Mouse (Mus musculus) midbrain, postnatal 0 days (tissue): ENCODE data around the gene Hoxd12. TPM values are rescaled to one million over a fixed set of nuclear protein-coding genes. Genes with fewer than 3 reads are reported as not detected.

Experiments used
- ATAC-seq: fragments of 200-750 bp; cut with Nextera tagmentation; 2 replicates; pipeline ENCODE4 v1.8.0; 2017; ENCODE audit warnings: moderate number of reproducible peaks, mild to moderate bottlenecking, moderate TSS enrichment, moderate library complexity; ENCODE audit not compliant: low FRiP score
- DNase-seq: peaks from one replicate; pipeline ENCODE4 v3.0.0-alpha.2; 2015; ENCODE audit warnings: low spot score
- H3K27ac ChIP-seq: fragments of 300-500 bp; sonication (generic); 2 replicates; pipeline ENCODE4 v1.5.1; 2014; ENCODE audit warnings: low read depth, mild to moderate bottlenecking, low read length, mixed read lengths
- H3K27me3 ChIP-seq: fragments of 300-500 bp; sonication (generic); 2 replicates; pipeline ENCODE4 v1.6.1; 2014; ENCODE audit warnings: low read length, control low read depth, mixed read lengths; ENCODE audit not compliant: insufficient read depth
- H3K36me3 ChIP-seq: fragments of 300-500 bp; sonication (generic); 2 replicates; pipeline ENCODE4 v1.6.1; 2014; ENCODE audit warnings: low read length, control low read depth, mixed read lengths; ENCODE audit not compliant: insufficient read depth
- H3K4me1 ChIP-seq: fragments of 300-500 bp; sonication (generic); 2 replicates; pipeline ENCODE4 v1.6.1; 2014; ENCODE audit warnings: mild to moderate bottlenecking, control low read depth, antibody characterized with exemption, low read length, mixed read lengths; ENCODE audit not compliant: insufficient read depth
- H3K4me2 ChIP-seq: fragments of 300-500 bp; sonication (generic); 2 replicates; pipeline ENCODE4 v1.6.1; 2014; ENCODE audit warnings: low read depth, mild to moderate bottlenecking, low read length, mixed read lengths; ENCODE audit not compliant: poor library complexity, severe bottlenecking
- H3K4me3 ChIP-seq: fragments of 300-500 bp; sonication (generic); 2 replicates; pipeline ENCODE4 v1.5.1; 2014; ENCODE audit warnings: low read depth, mild to moderate bottlenecking, low read length, moderate library complexity
- H3K9ac ChIP-seq: fragments of 300-500 bp; sonication (generic); replicated peaks from 2 replicates; pipeline ENCODE4 v1.6.1; 2014; ENCODE audit warnings: mild to moderate bottlenecking, low read length, moderate library complexity, mixed read lengths; ENCODE audit not compliant: poor library complexity, severe bottlenecking
- H3K9me3 ChIP-seq: fragments of 300-500 bp; sonication (generic); 2 replicates; pipeline ENCODE4 v1.6.1; 2016; ENCODE audit warnings: low read length, control low read depth
- CTCF ChIP-seq: IDR thresholded peaks from 2 replicates; pipeline ENCODE4 v1.5.1; 2016; ENCODE audit warnings: antibody characterized with exemption, mild to moderate bottlenecking
- WGBS: fragments of 180-500 bp; shearing (Covaris S2); extraction: QIAGEN DNeasy Blood & Tissue Kit; methylation state at CpG from one replicate; pipeline ENCODE4 v1.1.7; 2014; 5-methylcytosine and 5-hydroxymethylcytosine counted together
- polyA plus RNA-seq: library from polyadenylated mRNA; unstranded; fragments of >200 nt; fragmentation: Nextera tagmentation; extraction: Ambion mirVana; gene quantifications from 2 replicates; pipeline ENCODE4 v1.2.1, GENCODE M21; 2015
- total RNA-seq: library from RNA; depleted of rRNA; stranded (reverse); fragments of >200 nt; gene quantifications from 2 replicates; pipeline ENCODE4 v1.2.3, GENCODE M21; 2014

The Hoxd12 gene
- total and polyA plus RNA-seq, 2 experiments from 2014 or later, result not detected

GRCm38 (mm10) chr2:74657251-74658023 is 17.4 kb upstream of the Hoxd12 start:
- Histone ChIP-seq H3K27me3 (peaks cover 61% of the 10 kb centered on the region), H3K9me3 (no peaks in the 10 kb centered on the region), H3K9ac (no peak overlapping the region), H3K4me3 (0 out of 2 replicates have a peak overlapping the region, but pooled peaks have one; percentile 17), H3K36me3 (no peaks in the 10 kb centered on the region), H3K4me2 (no peak overlapping the region), H3K4me1 (no peaks in the 10 kb centered on the region), H3K27ac (no peak overlapping the region)
- TF ChIP-seq CTCF, result no peak
- WGBS, result 3% methylated on average over 62 of the region's 62 CpGs
- ATAC-seq, result no peak
- no peak for DNase-seq

DNA sequence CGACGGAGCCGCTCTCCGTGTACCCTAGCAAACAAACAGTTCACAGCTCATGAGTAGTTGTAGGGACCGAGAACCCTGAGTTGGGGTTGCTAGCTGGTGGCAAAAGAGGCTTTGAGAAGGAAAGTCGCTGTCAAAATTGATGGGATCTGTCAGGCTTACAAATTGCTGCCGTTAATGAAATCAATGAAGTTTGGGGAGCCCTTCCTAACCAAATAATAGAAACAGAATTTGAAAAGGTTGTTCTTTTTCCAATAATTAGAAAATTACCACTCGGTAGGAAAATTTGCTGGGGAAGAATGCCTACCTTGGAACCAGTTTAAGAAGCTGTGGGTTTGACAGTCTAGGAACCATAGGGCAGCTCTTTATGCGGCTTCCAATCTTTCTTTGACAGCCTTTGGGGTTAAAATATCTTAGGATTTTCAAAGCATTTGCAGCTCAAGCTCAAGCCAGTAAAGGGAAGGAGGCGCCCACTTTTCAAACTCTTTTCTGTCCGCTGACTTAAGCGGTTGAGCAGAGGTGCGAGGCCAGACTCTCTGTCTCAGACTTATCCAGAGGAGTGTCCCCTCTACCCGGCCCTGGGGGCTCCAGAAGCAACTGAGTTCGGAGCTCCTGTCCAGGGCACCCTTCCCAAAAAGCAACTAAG is 16.7 kb upstream of the Hoxd12 start:
- no peaks in the 10 kb centered on the region for H3K9me3 ChIP-seq
- no peaks in the 10 kb centered on the region for H3K4me1 ChIP-seq
- H3K36me3 ChIP-seq, result no peaks in the 10 kb centered on the region
- no peak for TF ChIP-seq CTCF
- H3K27ac ChIP-seq, result no peak overlapping the region
- no peak overlapping the region for H3K9ac ChIP-seq
- WGBS, result 1% methylated on average over 15 of the region's 15 CpGs
- peaks cover 66% of the 10 kb centered on the region for H3K27me3 ChIP-seq
- DNase-seq (no peak), ATAC-seq (no peak)
- H3K4me3 ChIP-seq, result peak overlapping the region; percentile 18
- no peak overlapping the region for H3K4me2 ChIP-seq

DNA sequence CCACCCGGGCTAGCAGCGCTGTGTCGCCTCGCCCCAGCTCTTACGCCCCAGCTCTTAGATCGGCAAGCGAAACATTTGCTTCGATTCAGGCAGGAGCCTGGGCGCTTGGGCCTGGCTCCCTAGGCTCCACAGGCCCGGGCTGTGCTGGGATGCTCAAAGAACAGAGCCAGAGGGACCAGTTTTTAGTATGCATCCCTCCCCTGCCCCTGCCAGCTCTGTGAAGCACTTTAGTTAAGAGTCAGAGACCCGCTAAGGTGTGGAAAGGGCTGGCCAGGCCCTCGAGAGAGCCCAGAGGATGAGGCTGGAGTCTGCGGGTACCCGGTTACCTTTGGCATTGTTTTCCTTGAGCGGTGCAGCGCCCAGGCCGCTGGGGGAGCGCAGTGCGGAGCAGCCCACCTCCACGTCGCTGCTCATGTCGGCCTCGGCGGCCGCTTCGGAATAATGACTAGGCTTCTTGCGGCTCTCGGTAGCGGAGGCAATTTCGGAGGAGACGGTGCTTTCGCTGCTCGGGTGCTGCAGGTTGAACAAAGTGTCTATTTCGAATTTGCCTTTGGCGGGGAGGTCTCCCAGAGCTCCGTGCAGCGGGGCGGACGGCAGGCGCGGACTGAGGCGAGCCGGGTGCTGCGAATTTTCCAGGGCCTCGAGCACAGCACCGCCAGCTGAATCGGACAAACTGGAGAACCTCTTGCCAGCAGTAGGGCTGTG is 16.0 kb upstream of the Hoxd12 start:
- no peaks in the 10 kb centered on the region for H3K36me3 ChIP-seq
- under 1% methylated on average over 47 of the region's 47 CpGs for WGBS
- no peaks in the 10 kb centered on the region for H3K4me1 ChIP-seq
- H3K9ac ChIP-seq, result no peak overlapping the region
- H3K9me3 ChIP-seq, result no peaks in the 10 kb centered on the region
- H3K4me3 ChIP-seq, result peak overlapping the region; percentile 18
- TF ChIP-seq CTCF, result no peak
- H3K27ac ChIP-seq, result no peak overlapping the region
- no peak overlapping the region for H3K4me2 ChIP-seq
- H3K27me3 ChIP-seq, result peaks cover 70% of the 10 kb centered on the region
- DNase-seq (no peak), ATAC-seq (no peak)

GRCm38 (mm10) chr2:74659507-74660005 is 15.3 kb upstream of the Hoxd12 start, which contains the start of gene Evx2:
Evx2 (minus strand) TSS chr2:74659557.
- peak within 1 kb of the TSS; percentile 18 for H3K4me3 ChIP-seq
- H3K4me1 ChIP-seq, result no peaks in the 10 kb centered on the region
- H3K4me2 ChIP-seq, result no peak within 1 kb of the TSS
- no peak for TF ChIP-seq CTCF
- H3K36me3 ChIP-seq, result no peaks in the 10 kb centered on the region
- H3K27me3 ChIP-seq, result peaks cover 70% of the 10 kb centered on the region
- no peak within 1 kb of the TSS for H3K9ac ChIP-seq
- H3K9me3 ChIP-seq, result no peaks in the 10 kb centered on the region
- 2% methylated on average over 28 of the region's 28 CpGs for WGBS
- H3K27ac ChIP-seq, result no peak within 1 kb of the TSS
- no peak for ATAC-seq
- no peak for DNase-seq

DNA sequence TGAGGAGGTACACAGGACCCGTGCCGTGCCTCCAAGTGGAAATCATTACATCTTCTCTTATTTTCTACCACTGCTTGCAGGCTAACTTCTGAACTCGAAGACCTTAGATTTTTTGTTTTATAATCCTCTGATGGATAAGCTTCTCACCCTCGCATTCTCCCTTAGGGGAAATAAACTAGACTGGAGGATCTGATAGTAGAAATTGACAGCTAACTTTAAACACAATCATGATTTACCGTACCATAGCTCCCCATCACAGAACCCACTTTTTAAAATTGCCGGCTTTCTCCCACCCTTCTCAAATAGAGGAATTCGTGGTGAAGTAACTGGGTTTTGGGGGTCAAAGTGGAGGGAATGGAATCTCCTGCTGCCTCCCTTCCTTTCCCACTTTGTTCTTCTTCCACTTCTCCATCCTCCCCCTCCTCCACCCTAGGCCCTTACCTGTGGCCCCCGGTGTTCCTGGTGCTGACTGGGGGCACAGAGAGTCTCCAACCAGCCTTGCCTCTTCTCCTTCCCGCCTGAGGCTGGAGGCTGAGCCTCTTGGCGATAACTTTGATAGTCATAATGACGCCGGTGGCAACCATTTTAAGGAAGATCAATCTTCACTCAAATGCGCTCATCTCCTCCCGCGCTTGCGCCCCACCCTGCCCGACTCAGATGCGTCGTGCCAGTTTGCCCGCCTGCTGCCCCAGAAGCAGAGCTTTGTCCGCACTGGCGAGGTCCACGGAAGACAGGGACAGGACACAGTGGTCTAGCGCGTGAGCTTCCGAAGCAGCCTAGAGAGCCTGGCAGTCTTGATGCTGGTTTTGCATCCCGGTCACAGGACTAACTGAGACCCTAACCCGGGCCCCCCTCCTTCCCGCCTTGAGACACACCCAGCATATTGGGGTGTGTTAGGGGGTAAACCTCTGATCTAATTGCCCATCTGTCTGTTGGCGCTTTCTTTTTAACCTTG is 14.1 kb upstream of the Hoxd12 start:
- TF ChIP-seq CTCF, result no peak
- Histone ChIP-seq H3K27ac (no peak overlapping the region), H3K4me2 (no peak overlapping the region), H3K27me3 (peaks cover 72% of the 10 kb centered on the region), H3K9me3 (no peaks in the 10 kb centered on the region), H3K36me3 (no peaks in the 10 kb centered on the region), H3K4me3 (no peak overlapping the region; the same call in 1 of the 2 replicates), H3K4me1 (no peaks in the 10 kb centered on the region), H3K9ac (no peak overlapping the region)
- WGBS, result 3% methylated on average over 30 of the region's 30 CpGs
- DNase-seq, result no peak
- no peak for ATAC-seq
